Mouse (Mus musculus) mature B cell (primary cell): ENCODE measurements around the gene Olfr845.

Experiments used
- in situ Hi-C: fragments of 300-500 bp; cut with MboI; formaldehyde crosslinking; loops from 2 replicates; pipeline ENCODE4 v1.14.3; 2019

Olfr845 gene

DNA sequence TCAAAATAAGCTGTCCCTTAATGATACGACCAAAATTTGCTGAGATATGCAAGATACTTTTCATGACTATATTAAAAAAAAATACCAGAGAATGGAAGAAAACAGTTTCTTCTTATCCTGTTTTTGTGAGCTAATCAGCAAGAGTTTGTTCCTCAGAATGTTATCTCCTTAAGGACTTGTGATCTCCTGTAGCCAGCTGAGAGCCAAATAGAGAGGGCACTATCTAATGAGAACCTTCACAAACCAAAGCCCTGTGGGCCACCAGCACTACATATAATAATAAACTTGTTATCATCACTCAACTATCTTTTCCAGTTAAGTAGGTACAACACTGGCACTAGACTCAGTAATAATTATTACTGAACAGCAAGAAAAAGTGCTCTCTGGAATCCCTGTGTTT is at the start of gene Olfr845:
Gene Olfr845 (plus strand): TSS at position 301 of the 400 bp plus-strand sequence.
- in situ Hi-C loops, result no loop called here

DNA sequence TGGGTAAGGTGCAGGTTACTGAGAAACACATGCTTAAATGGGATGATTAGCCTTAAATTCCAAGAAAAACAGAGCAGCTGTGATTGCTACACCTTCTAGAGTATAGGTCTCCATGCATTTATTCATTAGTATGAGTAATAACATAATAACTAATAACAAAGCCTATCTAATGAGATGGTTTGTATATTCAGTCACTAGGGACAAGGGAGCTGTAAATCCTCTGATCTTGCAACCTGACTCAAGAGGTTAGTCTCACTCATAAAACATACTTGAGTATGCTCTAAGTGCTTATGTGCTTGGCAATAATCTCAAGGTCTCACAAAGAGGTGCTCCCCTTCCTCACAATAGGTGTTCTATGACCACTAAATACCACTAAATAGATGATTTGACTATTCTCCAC is 20.2 kb upstream of the Olfr845 start, which contains the start of gene Olfr844:
Gene Olfr844 (plus strand): TSS at position 301 of the 400 bp plus-strand sequence.
- in situ Hi-C loops, result no loop called here

DNA sequence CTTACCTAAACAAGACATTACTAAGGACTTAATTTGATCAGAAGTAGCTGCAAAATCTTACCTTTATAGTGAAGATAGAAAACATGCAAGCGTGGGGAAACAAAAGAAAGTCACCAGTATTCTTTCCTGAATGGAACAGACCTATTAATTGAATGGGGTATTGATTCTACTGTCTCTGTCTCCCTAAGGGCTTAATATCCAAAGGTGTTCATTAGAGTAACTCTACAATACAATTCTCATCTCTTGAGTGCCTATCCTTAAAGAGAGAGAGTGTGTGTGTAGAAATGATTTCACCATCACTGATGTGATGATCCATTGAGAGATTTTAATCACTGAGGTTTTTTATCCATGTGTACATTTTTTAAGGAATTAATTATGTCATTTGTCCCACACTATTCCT is 27.6 kb downstream of the Olfr845 start, which contains the start of gene Olfr846:
Gene Olfr846 (minus strand): TSS at position 101 of the 400 bp plus-strand sequence.
- in situ Hi-C loops, result no loop called here

DNA sequence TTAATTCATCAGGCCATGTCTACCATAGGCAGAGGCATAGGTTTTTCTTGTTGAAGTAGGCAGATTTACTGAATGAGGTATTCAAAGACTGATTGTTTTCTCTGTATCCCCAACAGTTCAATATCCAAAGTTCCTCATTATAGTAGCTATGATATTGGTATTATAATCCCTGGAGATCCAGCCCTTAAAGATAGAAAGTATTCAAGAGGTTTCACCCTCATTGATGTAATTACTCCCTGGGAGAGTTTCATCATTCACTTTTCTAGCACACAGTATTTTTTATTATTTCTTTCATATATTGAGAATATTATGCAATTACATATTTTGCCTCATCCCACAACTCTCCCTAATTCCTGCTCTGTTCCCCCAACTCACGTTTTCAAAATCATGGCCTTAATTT is 42.3 kb downstream of the Olfr845 start, which contains the start of gene Olfr847:
Gene Olfr847 (minus strand): TSS at position 101 of the 400 bp plus-strand sequence.
- in situ Hi-C loops, result no loop called here
